Mouse (Mus musculus) erythroblast, embryonic 14.5 days (primary cell): ENCODE measurements around the gene Klhl29.

Experiments used
- GATA1 ChIP-seq: IDR thresholded peaks from 2 replicates; pipeline ENCODE4 v1.6.1; 2012; ENCODE audit warnings: low read length, inconsistent platforms, mixed read lengths
- TAL1 ChIP-seq: IDR thresholded peaks from 3 replicates; pipeline ENCODE4 v1.6.1; 2012; ENCODE audit warnings: low read length, inconsistent platforms, mixed read lengths

DNA sequence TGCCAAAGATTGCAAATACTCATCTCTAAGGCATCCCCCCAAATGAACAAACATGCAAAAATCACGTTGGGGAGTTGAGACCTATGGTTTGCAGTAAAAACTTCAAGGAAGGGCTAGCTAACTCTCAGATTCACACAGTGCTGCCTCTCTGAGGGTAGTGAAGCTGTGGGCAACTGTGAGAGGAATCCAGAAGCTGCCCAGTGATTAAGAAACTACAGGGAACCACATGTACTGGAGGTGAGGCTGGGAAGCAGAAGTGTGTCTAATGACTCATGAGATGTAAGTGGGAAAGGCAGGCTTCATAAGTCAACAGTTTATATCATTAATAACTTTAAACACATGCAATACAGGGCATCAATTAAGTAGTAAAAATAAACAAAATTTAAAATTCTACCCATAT, 70.0 kb downstream of the Klhl29 start:
- TF ChIP-seq GATA1, result no peak
- TF ChIP-seq TAL1, result no peak
